Mouse (Mus musculus) midbrain, postnatal 0 days (tissue): ENCODE results near the gene E330021D16Rik. TPM values are rescaled to one million over a fixed set of nuclear protein-coding genes. Genes with fewer than 3 reads are reported as not detected.

Experiments
- ATAC-seq: fragments of 200-750 bp; cut with Nextera tagmentation; 2 replicates; pipeline ENCODE4 v1.8.0; 2017; ENCODE audit warnings: moderate number of reproducible peaks, mild to moderate bottlenecking, moderate TSS enrichment, moderate library complexity; ENCODE audit not compliant: low FRiP score
- DNase-seq: peaks from one replicate; pipeline ENCODE4 v3.0.0-alpha.2; 2015; ENCODE audit warnings: low spot score
- H3K27ac ChIP-seq: fragments of 300-500 bp; sonication (generic); 2 replicates; pipeline ENCODE4 v1.5.1; 2014; ENCODE audit warnings: low read depth, mild to moderate bottlenecking, low read length, mixed read lengths
- H3K27me3 ChIP-seq: fragments of 300-500 bp; sonication (generic); 2 replicates; pipeline ENCODE4 v1.6.1; 2014; ENCODE audit warnings: low read length, control low read depth, mixed read lengths; ENCODE audit not compliant: insufficient read depth
- H3K36me3 ChIP-seq: fragments of 300-500 bp; sonication (generic); 2 replicates; pipeline ENCODE4 v1.6.1; 2014; ENCODE audit warnings: low read length, control low read depth, mixed read lengths; ENCODE audit not compliant: insufficient read depth
- H3K4me1 ChIP-seq: fragments of 300-500 bp; sonication (generic); 2 replicates; pipeline ENCODE4 v1.6.1; 2014; ENCODE audit warnings: mild to moderate bottlenecking, control low read depth, antibody characterized with exemption, low read length, mixed read lengths; ENCODE audit not compliant: insufficient read depth
- H3K4me2 ChIP-seq: fragments of 300-500 bp; sonication (generic); 2 replicates; pipeline ENCODE4 v1.6.1; 2014; ENCODE audit warnings: low read depth, mild to moderate bottlenecking, low read length, mixed read lengths; ENCODE audit not compliant: poor library complexity, severe bottlenecking
- H3K4me3 ChIP-seq: fragments of 300-500 bp; sonication (generic); 2 replicates; pipeline ENCODE4 v1.5.1; 2014; ENCODE audit warnings: low read depth, mild to moderate bottlenecking, low read length, moderate library complexity
- H3K9ac ChIP-seq: fragments of 300-500 bp; sonication (generic); replicated peaks from 2 replicates; pipeline ENCODE4 v1.6.1; 2014; ENCODE audit warnings: mild to moderate bottlenecking, low read length, moderate library complexity, mixed read lengths; ENCODE audit not compliant: poor library complexity, severe bottlenecking
- H3K9me3 ChIP-seq: fragments of 300-500 bp; sonication (generic); 2 replicates; pipeline ENCODE4 v1.6.1; 2016; ENCODE audit warnings: low read length, control low read depth
- CTCF ChIP-seq: IDR thresholded peaks from 2 replicates; pipeline ENCODE4 v1.5.1; 2016; ENCODE audit warnings: antibody characterized with exemption, mild to moderate bottlenecking
- WGBS: fragments of 180-500 bp; shearing (Covaris S2); extraction: QIAGEN DNeasy Blood & Tissue Kit; methylation state at CpG from one replicate; pipeline ENCODE4 v1.1.7; 2014; 5-methylcytosine and 5-hydroxymethylcytosine counted together
- polyA plus RNA-seq: library from polyadenylated mRNA; unstranded; fragments of >200 nt; fragmentation: Nextera tagmentation; extraction: Ambion mirVana; gene quantifications from 2 replicates; pipeline ENCODE4 v1.2.1, GENCODE M21; 2015
- total RNA-seq: library from RNA; depleted of rRNA; stranded (reverse); fragments of >200 nt; gene quantifications from 2 replicates; pipeline ENCODE4 v1.2.3, GENCODE M21; 2014

The E330021D16Rik gene
- total and polyA plus RNA-seq, 2 experiments from 2014 or later: not detected

DNA sequence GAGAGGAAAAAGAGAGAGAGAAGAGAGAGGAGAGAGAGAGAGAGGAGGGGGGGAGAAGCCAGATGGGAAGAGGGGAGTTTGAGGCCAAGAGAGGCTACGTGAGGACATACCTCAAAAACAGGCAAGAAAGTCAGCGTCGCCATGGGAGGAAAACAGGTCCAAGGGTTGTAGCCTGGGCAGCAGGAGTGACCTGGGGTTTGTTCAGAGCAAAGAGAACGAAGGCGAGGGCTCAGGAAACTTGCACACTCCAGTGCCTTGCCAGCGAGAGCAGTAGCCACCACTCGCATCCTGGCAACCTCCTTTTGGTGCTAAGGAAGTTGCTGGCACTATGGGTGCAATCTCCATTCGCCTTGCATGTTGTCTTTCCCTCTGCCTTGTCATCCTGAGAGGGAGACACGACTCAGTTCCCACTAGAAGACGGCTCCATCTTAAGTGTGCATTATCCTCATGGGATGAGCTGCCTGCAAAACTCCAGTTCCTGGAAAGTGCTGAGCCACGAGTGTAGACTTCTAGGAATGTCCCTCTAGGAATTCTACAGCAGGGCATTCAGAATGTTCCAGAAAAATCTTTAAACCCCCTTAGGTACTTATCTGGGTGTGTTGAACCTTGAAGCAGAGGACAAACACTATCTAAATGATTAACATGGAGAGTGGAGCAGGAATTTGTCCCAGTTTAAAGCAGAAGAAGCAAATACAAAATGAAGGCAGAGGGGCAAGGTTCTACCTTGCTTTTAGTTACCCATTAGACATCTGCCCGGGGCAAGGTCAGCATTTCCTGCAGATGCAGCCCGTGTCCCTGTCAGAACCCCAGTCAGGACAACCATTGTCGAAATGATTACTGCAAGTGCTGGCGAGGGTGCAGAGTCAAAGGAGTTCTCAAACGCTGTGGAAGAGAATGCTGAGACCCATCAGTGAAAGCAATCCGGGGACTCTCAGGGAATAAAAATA, 3.8 kb upstream of the E330021D16Rik start:
- no peak overlapping the region for H3K9ac ChIP-seq
- no peaks in the 10 kb centered on the region for H3K9me3 ChIP-seq
- no peak for TF ChIP-seq CTCF
- no peak overlapping the region for H3K4me2 ChIP-seq
- H3K4me1 ChIP-seq: no peaks in the 10 kb centered on the region
- H3K36me3 ChIP-seq: no peaks in the 10 kb centered on the region
- no peak overlapping the region for H3K4me3 ChIP-seq
- ATAC-seq: no peak
- 85% methylated on average over 17 of the region's 17 CpGs for WGBS
- no peak for DNase-seq
- no peaks in the 10 kb centered on the region for H3K27me3 ChIP-seq
- H3K27ac ChIP-seq: no peak overlapping the region

GRCm38 (mm10) chr6:136418333-136418848, 3.0 kb upstream of the E330021D16Rik start:
- Histone ChIP-seq H3K4me2 (no peak overlapping the region), H3K4me3 (no peak overlapping the region), H3K36me3 (no peaks in the 10 kb centered on the region), H3K4me1 (no peaks in the 10 kb centered on the region), H3K27ac (no peak overlapping the region), H3K9me3 (no peaks in the 10 kb centered on the region), H3K27me3 (no peaks in the 10 kb centered on the region), H3K9ac (no peak overlapping the region)
- TF ChIP-seq CTCF: no peak
- ATAC-seq: no peak
- DNase-seq: no peak
- 65% methylated on average over 8 of the region's 8 CpGs for WGBS

- DNase-seq: no peak
- no peaks in the 10 kb centered on the region for H3K9me3 ChIP-seq
- ATAC-seq: no peak
- H3K4me1 ChIP-seq: no peaks in the 10 kb centered on the region
- no peaks in the 10 kb centered on the region for H3K36me3 ChIP-seq
- H3K4me3 ChIP-seq: no peak overlapping the region
- WGBS: 71% methylated on average over 5 of the region's 5 CpGs
- no peak overlapping the region for H3K27ac ChIP-seq
- TF ChIP-seq CTCF: no peak
- no peak overlapping the region for H3K4me2 ChIP-seq
- H3K27me3 ChIP-seq: no peaks in the 10 kb centered on the region
- no peak overlapping the region for H3K9ac ChIP-seq
Observed at GRCm38 (mm10) chr6:136417864-136418263, 2.5 kb upstream of the E330021D16Rik start.

GRCm38 (mm10) chr6:136413856-136414362, 1.5 kb downstream of the E330021D16Rik start:
- DNase-seq (no peak), ATAC-seq (no peak)
- H3K9me3 ChIP-seq: no peaks in the 10 kb centered on the region
- no peak overlapping the region for H3K27ac ChIP-seq
- H3K9ac ChIP-seq: no peak overlapping the region
- H3K4me1 ChIP-seq: no peaks in the 10 kb centered on the region
- H3K4me2 ChIP-seq: no peak overlapping the region
- no peak overlapping the region for H3K4me3 ChIP-seq
- 88% methylated on average over 5 of the region's 5 CpGs for WGBS
- no peak for TF ChIP-seq CTCF
- no peaks in the 10 kb centered on the region for H3K36me3 ChIP-seq
- no peaks in the 10 kb centered on the region for H3K27me3 ChIP-seq

GRCm38 (mm10) chr6:136407608-136408192, 7.7 kb downstream of the E330021D16Rik start:
- H3K9ac ChIP-seq: no peak overlapping the region
- ATAC-seq (no peak), DNase-seq (no peak)
- H3K27ac ChIP-seq: no peak overlapping the region
- H3K36me3 ChIP-seq: no peaks in the 10 kb centered on the region
- no peak overlapping the region for H3K4me2 ChIP-seq
- TF ChIP-seq CTCF: no peak
- H3K4me1 ChIP-seq: no peaks in the 10 kb centered on the region
- no peaks in the 10 kb centered on the region for H3K27me3 ChIP-seq
- WGBS: 90% methylated on average over 2 of the region's 2 CpGs
- no peak overlapping the region for H3K4me3 ChIP-seq
- no peaks in the 10 kb centered on the region for H3K9me3 ChIP-seq

GRCm38 (mm10) chr6:136396860-136397259, 18.5 kb downstream of the E330021D16Rik start:
- TF ChIP-seq CTCF: no peak
- Histone ChIP-seq H3K27ac (no peak overlapping the region), H3K4me1 (no peaks in the 10 kb centered on the region), H3K27me3 (no peaks in the 10 kb centered on the region), H3K4me2 (no peak overlapping the region), H3K9me3 (no peaks in the 10 kb centered on the region; the same call in 1 of the 2 replicates), H3K36me3 (no peaks in the 10 kb centered on the region), H3K4me3 (no peak overlapping the region), H3K9ac (no peak overlapping the region)
- 91% methylated on average over 9 of the region's 9 CpGs for WGBS
- ATAC-seq: no peak
- no peak for DNase-seq
